Mouse (Mus musculus): ENCODE measurements around the gene Wfdc15b. TPM values are rescaled to one million over a fixed set of nuclear protein-coding genes. Genes with fewer than 3 reads are reported as not detected.

Gene Wfdc15b
- polyA plus RNA-seq, 1 experiment from 2014 or later, result 0.39 TPM

GRCm38 (mm10) chr2:164184145-164184719 is 37.2 kb downstream of the Wfdc15b start:
- Histone ChIP-seq H3K9ac (ENCODE audit: low read depth, low read length) (no peak overlapping the region), H3K27me3 (replicated peaks; ENCODE audit: control insufficient read depth, insufficient read depth, low read length) (no peaks in the 10 kb centered on the region), H3K36me3 (ENCODE audit: control insufficient read depth, insufficient read depth, low read length) (no peaks in the 10 kb centered on the region), H3K4me2 (ENCODE audit: low read depth, low read length) (no peak overlapping the region), H3K27ac (replicated peaks; ENCODE audit: low read depth, low read length) (no peak overlapping the region), H3K4me1 (ENCODE audit: control insufficient read depth, insufficient read depth, low read length) (no peaks in the 10 kb centered on the region), H3K9me3 (ENCODE audit: control insufficient read depth, low read length) (no peaks in the 10 kb centered on the region; the same call in 1 of the 2 replicates), H3K4me3 (ENCODE audit: low read depth, low read length) (no peak overlapping the region)
- no peak for ATAC-seq (ENCODE audit: low read depth)
- DNase-seq (ENCODE audit: low spot score), result peak; percentile 43
- WGBS, result 39% methylated on average over 9 of the region's 9 CpGs

- H3K27me3 ChIP-seq (replicated peaks; ENCODE audit: control insufficient read depth, insufficient read depth, low read length), result no peaks in the 10 kb centered on the region
- no peak for DNase-seq (ENCODE audit: low spot score)
- no peak for ATAC-seq (ENCODE audit: low read depth)
- H3K9me3 ChIP-seq (ENCODE audit: control insufficient read depth, low read length), result no peaks in the 10 kb centered on the region
- H3K4me3 ChIP-seq (ENCODE audit: low read depth, low read length), result no peak overlapping the region
- WGBS, result 51% methylated on average over 9 of the region's 9 CpGs
- no peaks in the 10 kb centered on the region for H3K4me1 ChIP-seq (ENCODE audit: control insufficient read depth, insufficient read depth, low read length)
- H3K9ac ChIP-seq (ENCODE audit: low read depth, low read length), result no peak overlapping the region
- no peaks in the 10 kb centered on the region for H3K36me3 ChIP-seq (ENCODE audit: control insufficient read depth, insufficient read depth, low read length)
- H3K27ac ChIP-seq (replicated peaks; ENCODE audit: low read depth, low read length), result no peak overlapping the region
- no peak overlapping the region for H3K4me2 ChIP-seq (ENCODE audit: low read depth, low read length)
Measured at GRCm38 (mm10) chr2:164183340-164183739, 38.1 kb downstream of the Wfdc15b start.

DNA sequence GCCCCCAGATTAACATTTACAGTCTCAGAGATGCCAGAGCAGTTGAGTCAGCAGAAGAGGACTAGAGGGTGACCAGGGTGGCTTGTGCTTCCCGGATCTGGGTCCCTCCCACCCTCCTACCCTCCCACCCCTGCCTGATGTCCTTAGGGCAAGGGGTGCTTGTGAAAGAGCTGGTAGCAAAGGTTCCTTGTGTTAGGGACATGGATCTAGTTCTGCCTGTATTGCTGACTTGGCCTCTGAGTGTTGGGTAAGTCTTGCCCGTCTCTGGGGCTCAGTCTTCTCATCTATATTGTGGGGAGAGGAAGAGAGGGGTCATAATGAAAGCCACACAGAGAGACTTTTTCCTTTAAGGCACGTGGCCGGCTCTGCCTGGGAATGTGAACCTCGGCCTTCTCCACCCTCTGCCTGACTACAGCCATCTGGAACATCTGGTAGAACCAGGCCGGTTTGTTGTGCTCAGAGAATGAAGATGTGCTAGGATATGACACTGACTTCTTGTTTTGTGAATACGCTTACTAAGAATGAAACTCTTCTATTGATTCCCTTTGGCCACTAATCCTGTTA is 38.7 kb downstream of the Wfdc15b start, which contains the start of gene Wfdc5:
Gene Wfdc5, minus strand, starts transcription at position 51 of the 564 bp plus-strand sequence.
- no peaks in the 10 kb centered on the region for H3K36me3 ChIP-seq (ENCODE audit: control insufficient read depth, insufficient read depth, low read length)
- 65% methylated on average over 7 of the region's 7 CpGs for WGBS
- H3K4me1 ChIP-seq (ENCODE audit: control insufficient read depth, insufficient read depth, low read length), result no peaks in the 10 kb centered on the region
- H3K27me3 ChIP-seq (replicated peaks; ENCODE audit: control insufficient read depth, insufficient read depth, low read length), result no peaks in the 10 kb centered on the region
- H3K9me3 ChIP-seq (ENCODE audit: control insufficient read depth, low read length), result no peaks in the 10 kb centered on the region
- ATAC-seq (ENCODE audit: low read depth) (no peak), DNase-seq (ENCODE audit: low spot score) (no peak)
- no peak within 1 kb of the TSS for H3K9ac ChIP-seq (ENCODE audit: low read depth, low read length)
- H3K4me3 ChIP-seq (ENCODE audit: low read depth, low read length), result no peak within 1 kb of the TSS
- H3K27ac ChIP-seq (replicated peaks; ENCODE audit: low read depth, low read length), result no peak within 1 kb of the TSS
- no peak within 1 kb of the TSS for H3K4me2 ChIP-seq (ENCODE audit: low read depth, low read length)

DNA sequence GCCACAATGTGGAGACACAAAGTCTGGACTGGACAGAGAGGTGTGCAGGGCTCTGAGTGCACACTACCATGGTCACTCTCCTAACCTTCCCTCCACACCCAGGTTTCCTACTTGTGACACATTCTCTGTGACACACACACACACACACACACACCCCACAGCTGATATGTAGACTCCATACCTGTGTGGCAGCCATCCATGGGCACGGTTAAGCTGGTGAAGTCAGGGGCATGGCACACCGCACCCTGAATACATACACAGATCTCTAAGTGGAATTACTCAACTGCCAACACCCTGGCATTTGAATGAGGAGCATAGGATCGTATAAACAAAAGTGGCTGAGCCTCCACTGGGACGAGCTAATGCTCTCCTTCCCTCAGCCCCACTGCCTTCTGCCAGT is 40.7 kb downstream of the Wfdc15b start:
- Histone ChIP-seq H3K4me2 (ENCODE audit: low read depth, low read length) (no peak overlapping the region), H3K9me3 (ENCODE audit: control insufficient read depth, low read length) (no peaks in the 10 kb centered on the region), H3K27ac (replicated peaks; ENCODE audit: low read depth, low read length) (no peak overlapping the region), H3K36me3 (ENCODE audit: control insufficient read depth, insufficient read depth, low read length) (no peaks in the 10 kb centered on the region), H3K4me1 (ENCODE audit: control insufficient read depth, insufficient read depth, low read length) (no peaks in the 10 kb centered on the region), H3K9ac (ENCODE audit: low read depth, low read length) (no peak overlapping the region), H3K4me3 (ENCODE audit: low read depth, low read length) (no peak overlapping the region), H3K27me3 (replicated peaks; ENCODE audit: control insufficient read depth, insufficient read depth, low read length) (no peaks in the 10 kb centered on the region)
- WGBS, result 94% methylated on average over 4 of the region's 4 CpGs
- ATAC-seq (ENCODE audit: low read depth) (no peak), DNase-seq (ENCODE audit: low spot score) (no peak)

DNA sequence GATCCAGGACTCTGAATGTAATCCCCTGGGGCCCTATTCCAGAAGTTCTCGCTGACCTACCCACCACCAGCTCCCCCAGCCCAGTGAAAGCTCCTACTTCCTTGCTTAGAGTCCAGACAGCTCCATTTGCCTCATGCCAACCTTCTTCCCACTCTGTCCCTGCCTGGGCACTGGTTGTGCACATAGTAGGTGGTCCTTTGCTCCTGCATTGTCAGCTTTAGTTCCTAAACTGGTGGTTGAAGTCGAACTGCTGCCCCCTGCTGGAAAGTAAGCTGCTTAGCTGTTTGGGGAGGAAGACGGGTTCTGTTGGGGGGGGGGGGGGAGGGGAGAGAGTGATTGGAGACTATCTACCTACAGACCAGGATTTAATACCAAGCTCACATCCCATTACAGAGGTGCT is 41.3 kb downstream of the Wfdc15b start:
- WGBS, result 41% methylated on average over 3 of the region's 3 CpGs
- Histone ChIP-seq H3K27ac (replicated peaks; ENCODE audit: low read depth, low read length) (no peak overlapping the region), H3K4me2 (ENCODE audit: low read depth, low read length) (no peak overlapping the region), H3K9me3 (ENCODE audit: control insufficient read depth, low read length) (no peaks in the 10 kb centered on the region), H3K4me3 (ENCODE audit: low read depth, low read length) (no peak overlapping the region), H3K9ac (ENCODE audit: low read depth, low read length) (no peak overlapping the region), H3K36me3 (ENCODE audit: control insufficient read depth, insufficient read depth, low read length) (no peaks in the 10 kb centered on the region), H3K4me1 (ENCODE audit: control insufficient read depth, insufficient read depth, low read length) (peaks cover 2% of the 10 kb centered on the region; the same call in 1 of the 2 replicates), H3K27me3 (replicated peaks; ENCODE audit: control insufficient read depth, insufficient read depth, low read length) (no peaks in the 10 kb centered on the region)
- DNase-seq (ENCODE audit: low spot score), result no peak
- ATAC-seq (ENCODE audit: low read depth), result no peak

- Histone ChIP-seq H3K36me3 (ENCODE audit: control insufficient read depth, insufficient read depth, low read length) (no peaks in the 10 kb centered on the region), H3K9me3 (ENCODE audit: control insufficient read depth, low read length) (no peaks in the 10 kb centered on the region), H3K4me3 (ENCODE audit: low read depth, low read length) (no peak overlapping the region), H3K27me3 (replicated peaks; ENCODE audit: control insufficient read depth, insufficient read depth, low read length) (no peaks in the 10 kb centered on the region), H3K4me1 (ENCODE audit: control insufficient read depth, insufficient read depth, low read length) (peaks cover 7% of the 10 kb centered on the region), H3K27ac (replicated peaks; ENCODE audit: low read depth, low read length) (no peak overlapping the region), H3K9ac (ENCODE audit: low read depth, low read length) (no peak overlapping the region), H3K4me2 (ENCODE audit: low read depth, low read length) (no peak overlapping the region)
- DNase-seq (ENCODE audit: low spot score) (no peak), ATAC-seq (ENCODE audit: low read depth) (no peak)
- 66% methylated on average over 5 of the region's 5 CpGs for WGBS
Measured at GRCm38 (mm10) chr2:164177831-164178230, 43.6 kb downstream of the Wfdc15b start.

- no peak overlapping the region for H3K4me3 ChIP-seq (ENCODE audit: low read depth, low read length)
- H3K27ac ChIP-seq (replicated peaks; ENCODE audit: low read depth, low read length), result no peak overlapping the region
- WGBS, result 82% methylated on average over 3 of the region's 3 CpGs
- peaks cover 16% of the 10 kb centered on the region for H3K27me3 ChIP-seq (replicated peaks; ENCODE audit: control insufficient read depth, insufficient read depth, low read length)
- H3K4me1 ChIP-seq (ENCODE audit: control insufficient read depth, insufficient read depth, low read length), result peaks cover 14% of the 10 kb centered on the region
- H3K9me3 ChIP-seq (ENCODE audit: control insufficient read depth, low read length), result no peaks in the 10 kb centered on the region
- DNase-seq (ENCODE audit: low spot score) (no peak), ATAC-seq (ENCODE audit: low read depth) (no peak)
- H3K9ac ChIP-seq (ENCODE audit: low read depth, low read length), result no peak overlapping the region
- H3K36me3 ChIP-seq (ENCODE audit: control insufficient read depth, insufficient read depth, low read length), result no peaks in the 10 kb centered on the region
- no peak overlapping the region for H3K4me2 ChIP-seq (ENCODE audit: low read depth, low read length)
Measured at GRCm38 (mm10) chr2:164175850-164176249, 45.6 kb downstream of the Wfdc15b start.

- WGBS, result 69% methylated on average over 8 of the region's 8 CpGs
- no peak overlapping the region for H3K4me3 ChIP-seq (ENCODE audit: low read depth, low read length)
- DNase-seq (ENCODE audit: low spot score), result peak; percentile 26
- H3K9me3 ChIP-seq (ENCODE audit: control insufficient read depth, low read length), result no peaks in the 10 kb centered on the region
- H3K4me2 ChIP-seq (ENCODE audit: low read depth, low read length), result no peak overlapping the region
- peaks cover 20% of the 10 kb centered on the region for H3K4me1 ChIP-seq (ENCODE audit: control insufficient read depth, insufficient read depth, low read length)
- H3K36me3 ChIP-seq (ENCODE audit: control insufficient read depth, insufficient read depth, low read length), result no peaks in the 10 kb centered on the region
- no peak overlapping the region for H3K9ac ChIP-seq (ENCODE audit: low read depth, low read length)
- no peak overlapping the region for H3K27ac ChIP-seq (replicated peaks; ENCODE audit: low read depth, low read length)
- no peak for ATAC-seq (ENCODE audit: low read depth)
- H3K27me3 ChIP-seq (replicated peaks; ENCODE audit: control insufficient read depth, insufficient read depth, low read length), result peaks cover 27% of the 10 kb centered on the region
Measured at GRCm38 (mm10) chr2:164174649-164175395, 46.6 kb downstream of the Wfdc15b start.
